Mouse (Mus musculus) heart, adult 9 months (tissue): ENCODE data around the gene Spg20.
A peak's percentile ranks its signal among the peaks of the same experiment; 100 is the strongest.

Source experiments
- DNase-seq, 2 experiments: peaks; one replicate each; pipeline ENCODE4 v3.0.0; 2022; ENCODE audit warnings: low spot score in 2 of 2

Gene Spg20

GRCm38 (mm10) chr3:55147156-55147555 lies 35.2 kb downstream of the Spg20 start:
- DNase-seq = no peak

- DNase-seq = no peak
Observed at GRCm38 (mm10) chr3:55148091-55148490, 36.2 kb downstream of the Spg20 start.

GRCm38 (mm10) chr3:55151656-55152433 lies 39.9 kb downstream of the Spg20 start:
- peak in 1 of 2 experiments; percentile 15 for DNase-seq

GRCm38 (mm10) chr3:55152673-55153334 lies 40.9 kb downstream of the Spg20 start:
- DNase-seq = no peak

GRCm38 (mm10) chr3:55154163-55154562 lies 42.3 kb downstream of the Spg20 start:
- DNase-seq = no peak

GRCm38 (mm10) chr3:55157413-55157812 lies 45.5 kb downstream of the Spg20 start:
- DNase-seq = no peak

- no peak for DNase-seq
Observed at GRCm38 (mm10) chr3:55161144-55161543, 49.2 kb downstream of the Spg20 start.

GRCm38 (mm10) chr3:55163510-55163909 lies 51.6 kb downstream of the Spg20 start:
- no peak for DNase-seq

- no peak for DNase-seq
Observed at GRCm38 (mm10) chr3:55172478-55172877, 60.6 kb downstream of the Spg20 start.

- DNase-seq = no peak
Observed at GRCm38 (mm10) chr3:55177271-55177670, 65.4 kb downstream of the Spg20 start.

GRCm38 (mm10) chr3:55181766-55182165 lies 69.9 kb downstream of the Spg20 start, which contains the start of gene Sohlh2:
TSS of gene Sohlh2 (plus strand) at chr3:55182028.
- DNase-seq = no peak
